Mouse (Mus musculus) lung, postnatal 36 days (tissue): ENCODE measurements at regions not wholly inside any gene's neighbourhood (a gene's known extent, or its start where the extent isn't known, plus 50 kb on each side); places are given as distances from the start of the nearest gene placed in this dataset.

Source experiments
- DNase-seq: peaks from one replicate; pipeline ENCODE4 v3.0.0; 2022; ENCODE audit warnings: mixed read lengths

- no peak for DNase-seq
These were observed 71.4 kb downstream of the 2410131K14Rik start for GRCm38 (mm10) chr5:118316310-118317017.

- peak; percentile 38 for DNase-seq
These were observed 73.0 kb downstream of the 2410131K14Rik start for GRCm38 (mm10) chr5:118318073-118318472.

- no peak for DNase-seq
These were observed 73.9 kb downstream of the 2410131K14Rik start for GRCm38 (mm10) chr5:118318883-118319282.

- no peak for DNase-seq
These were observed 76.9 kb downstream of the 2410131K14Rik start for GRCm38 (mm10) chr5:118321719-118322455.

GRCm38 (mm10) chr5:118323151-118323550 is 78.1 kb downstream of the 2410131K14Rik start:
- no peak for DNase-seq

GRCm38 (mm10) chr5:118326837-118327541 is 82.0 kb downstream of the 2410131K14Rik start:
- peak; percentile 41 for DNase-seq

GRCm38 (mm10) chr5:118327961-118328712 is 83.1 kb downstream of the 2410131K14Rik start:
- peak; percentile 53 for DNase-seq

GRCm38 (mm10) chr5:118329143-118329542 is 84.1 kb downstream of the 2410131K14Rik start:
- DNase-seq, result no peak

- DNase-seq, result no peak
These were observed 86.2 kb downstream of the 2410131K14Rik start for GRCm38 (mm10) chr5:118331286-118331607.

GRCm38 (mm10) chr5:118331608-118332394 is 86.8 kb downstream of the 2410131K14Rik start:
- DNase-seq, result peak; percentile 92

GRCm38 (mm10) chr5:118334054-118334453 is 89.0 kb downstream of the 2410131K14Rik start:
- no peak for DNase-seq

- no peak for DNase-seq
These were observed 93.2 kb downstream of the 2410131K14Rik start for GRCm38 (mm10) chr5:118338186-118338585.

- DNase-seq, result peak; percentile 90
These were observed 94.9 kb downstream of the 2410131K14Rik start for GRCm38 (mm10) chr5:118339676-118340661.

- no peak for DNase-seq
These were observed 98.7 kb downstream of the 2410131K14Rik start for GRCm38 (mm10) chr5:118343444-118344320.

GRCm38 (mm10) chr5:118345226-118345625 is 100.2 kb downstream of the 2410131K14Rik start:
- no peak for DNase-seq

GRCm38 (mm10) chr5:118349057-118349456 is 104.0 kb downstream of the 2410131K14Rik start:
- DNase-seq, result no peak

GRCm38 (mm10) chr5:118351301-118351700 is 106.3 kb downstream of the 2410131K14Rik start:
- no peak for DNase-seq

GRCm38 (mm10) chr5:118352142-118352541 is 107.1 kb downstream of the 2410131K14Rik start:
- no peak for DNase-seq

- no peak for DNase-seq
These were observed 108.0 kb downstream of the 2410131K14Rik start for GRCm38 (mm10) chr5:118353061-118353460.

GRCm38 (mm10) chr5:118353689-118354088 is 108.7 kb downstream of the 2410131K14Rik start:
- DNase-seq, result no peak
